ENCODE assay signal across 17 mouse cellular contexts in the genomic region with DNA sequence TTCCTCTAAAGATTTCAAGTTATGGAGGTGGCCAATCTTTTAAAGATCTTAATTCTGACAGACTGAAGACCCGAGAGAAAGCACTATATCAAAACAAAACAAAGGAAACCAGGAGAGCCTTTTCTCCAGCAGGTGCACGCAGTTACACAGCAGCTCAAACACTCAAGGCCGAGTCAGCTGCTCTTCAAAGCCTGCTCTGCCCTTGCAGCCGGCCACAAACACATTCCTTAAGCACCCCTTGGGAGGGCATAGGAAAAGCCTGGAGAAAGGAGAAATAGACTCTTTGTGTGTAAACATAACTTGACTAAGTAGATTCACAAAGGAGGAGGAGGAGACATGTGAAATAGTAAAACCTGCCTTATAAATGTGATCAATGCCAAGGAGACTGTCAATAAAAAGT.
DNase-seq lines count a peak whose midpoint lies in the region; ATAC-seq and TF ChIP-seq lines count a peak whose summit lies in the region.
"Had no signal": no experiment of that assay in that cellular context is flagged by ENCODE, and none has a peak within 500 bp of the region (broad histone marks: within the 10 kb centered on the region; RNA-seq: fewer than 3 reads in every experiment).

No protein-coding gene starts in this region.

- no peak for TF ChIP-seq CTCF in heart, adult 2 months (IDR thresholded peaks at IDR 0.05)
- no peak for TF ChIP-seq CTCF in lung, embryonic 14.5 days (IDR thresholded peaks at IDR 0.05; ENCODE audit: low read depth)

- DNase-seq in heart, adult 2 months: no peak
- no peak for DNase-seq in heart, postnatal 14 days
- DNase-seq in lung, embryonic 14.5 days: peak; percentile 45
- DNase-seq in lung, postnatal 10 days: no peak
- DNase-seq in ZHBTc4 (ENCODE audit: low read depth, low spot score): peak; percentile 44
- DNase-seq in limb, embryonic 14.5 days (ENCODE audit: low spot score): peak; percentile 13
- DNase-seq in retina, postnatal 1 day: no peak
- DNase-seq: adrenal gland, adult 8-10 months; cerebellum, postnatal 14 days; heart, postnatal 36 days; right cerebral cortex, postnatal 25 days; thymus, adult 2 months had no signal

- H3K27ac ChIP-seq in heart, adult 2 months: peak overlapping the region; percentile 3; the same call in 1 of the 2 replicates
- H3K27ac ChIP-seq in lung, embryonic 14.5 days (ENCODE audit: low read depth): no peak overlapping the region
- H3K27ac ChIP-seq in limb, embryonic 14.5 days (replicated peaks; ENCODE audit: low read depth, low read length): no peak overlapping the region
- H3K27ac ChIP-seq: embryonic facial prominence, embryonic 15.5 days; kidney, postnatal 0 days had no signal

- peak overlapping the region; percentile 30 for H3K9ac ChIP-seq in heart, adult 2 months (ENCODE audit: low read depth, low read length)
- no peak overlapping the region for H3K9ac ChIP-seq in lung, embryonic 14.5 days
- no peak overlapping the region for H3K9ac ChIP-seq in limb, embryonic 14.5 days (ENCODE audit: low read depth, low read length, severe bottlenecking)
- H3K9ac ChIP-seq: embryonic facial prominence, embryonic 15.5 days had no signal

- H3K27me3 ChIP-seq in heart, adult 2 months (ENCODE audit: control insufficient read depth, insufficient read depth, low read length): no peaks in the 10 kb centered on the region
- H3K27me3 ChIP-seq in lung, embryonic 14.5 days (ENCODE audit: insufficient read depth, low read length): no peaks in the 10 kb centered on the region
- H3K27me3 ChIP-seq in limb, embryonic 14.5 days (ENCODE audit: control insufficient read depth, insufficient read depth, low read length): no peaks in the 10 kb centered on the region
- H3K27me3 ChIP-seq: CH12.LX; embryonic facial prominence, embryonic 15.5 days had no signal

- TF ChIP-seq POLR2A in heart, adult 2 months (IDR thresholded peaks at IDR 0.05; ENCODE audit: insufficient read depth, low read depth, low read length): no peak
- TF ChIP-seq POLR2A in limb, embryonic 14.5 days (IDR thresholded peaks at IDR 0.05; ENCODE audit: borderline replicate concordance, extremely low read depth, insufficient read depth, insufficient read length): no peak

- no peaks in the 10 kb centered on the region for H3K9me3 ChIP-seq in lung, embryonic 14.5 days (ENCODE audit: low read depth, low read length)
- H3K9me3 ChIP-seq in limb, embryonic 14.5 days (ENCODE audit: control insufficient read depth, low read length): no peaks in the 10 kb centered on the region
- H3K9me3 ChIP-seq: embryonic facial prominence, embryonic 15.5 days had no signal

- TF ChIP-seq EP300 in heart, adult 2 months (IDR thresholded peaks at IDR 0.05; ENCODE audit: insufficient read depth, low read depth, low read length): no peak

- peaks cover 17% of the 10 kb centered on the region for H3K36me3 ChIP-seq in heart, adult 2 months (ENCODE audit: control insufficient read depth, insufficient read depth, low read length)
- no peaks in the 10 kb centered on the region for H3K36me3 ChIP-seq in lung, embryonic 14.5 days (ENCODE audit: insufficient read depth)
- no peaks in the 10 kb centered on the region for H3K36me3 ChIP-seq in limb, embryonic 14.5 days (ENCODE audit: control insufficient read depth, insufficient read depth, low read length)
- H3K36me3 ChIP-seq: embryonic facial prominence, embryonic 15.5 days had no signal

- intact Hi-C loops in heart, adult 2 months (cut with DNase I): no loop called here
- intact Hi-C loops in heart, postnatal 14 days (cut with DNase I): no loop called here

- H3K4me3 ChIP-seq in heart, adult 2 months: no peak overlapping the region
- H3K4me3 ChIP-seq in lung, embryonic 14.5 days (ENCODE audit: low read depth, low read length): no peak overlapping the region
- no peak overlapping the region for H3K4me3 ChIP-seq in limb, embryonic 14.5 days (replicated peaks; ENCODE audit: low read length)
- H3K4me3 ChIP-seq: embryonic facial prominence, embryonic 15.5 days had no signal

- H3K4me2 ChIP-seq in lung, embryonic 14.5 days: no peak overlapping the region
- no peak overlapping the region for H3K4me2 ChIP-seq in limb, embryonic 14.5 days (replicated peaks; ENCODE audit: low read depth, low read length, severe bottlenecking)
- H3K4me2 ChIP-seq: embryonic facial prominence, embryonic 15.5 days had no signal

- ATAC-seq in lung, embryonic 14.5 days (ENCODE audit: insufficient read depth): peak; percentile 41; the same call in 1 of the 2 replicates
- no peak for ATAC-seq in limb, embryonic 14.5 days (ENCODE audit: low FRiP score, low read depth)
- ATAC-seq: forebrain, embryonic 14.5 days; inflammation-experienced regulatory T-cells, adult 6 months had no signal

- peaks cover 5% of the 10 kb centered on the region for H3K79me2 ChIP-seq in heart, adult 2 months (replicated peaks; ENCODE audit: control insufficient read depth, insufficient read depth, low read length)

- peaks cover 12% of the 10 kb centered on the region for H3K4me1 ChIP-seq in heart, adult 2 months (ENCODE audit: control insufficient read depth, insufficient read depth, low read length)
- 0 out of 2 replicates have a peak, but pooled peaks cover 4% of the 10 kb centered on the region for H3K4me1 ChIP-seq in lung, embryonic 14.5 days (ENCODE audit: insufficient read depth)
- peaks cover 7% of the 10 kb centered on the region for H3K4me1 ChIP-seq in limb, embryonic 14.5 days (ENCODE audit: control insufficient read depth, insufficient read depth, low read length)

- WGBS in heart, adult 2 months: 24% methylated on average over 4 of the region's 4 CpGs
- 32% methylated on average over 4 of the region's 4 CpGs for WGBS in lung, embryonic 14.5 days
- 19% methylated on average over 4 of the region's 4 CpGs for WGBS in limb, embryonic 14.5 days

Comparison
In these comparisons a context has a peak if more than half of its experiments do, and no peak if none do; other contexts are left out.
1. DNase-seq: peak in lung, embryonic 14.5 days (single experiment), ZHBTc4 (single experiment) and limb, embryonic 14.5 days (single experiment); none in heart, adult 2 months (0 of 2), heart, postnatal 14 days (0 of 2), lung, postnatal 10 days (single experiment) and retina, postnatal 1 day (single experiment).